Mouse (Mus musculus) limb, embryonic 15.5 days (tissue): Measurements from ENCODE around the gene Prkca. TPM values are rescaled to one million over a fixed set of nuclear protein-coding genes. Genes with fewer than 3 reads are reported as not detected.

Source experiments
- ATAC-seq: fragments of 200-750 bp; cut with Nextera tagmentation; 2 replicates; pipeline ENCODE4 v1.8.0; 2017; ENCODE audit warnings: low read depth, moderate TSS enrichment; ENCODE audit not compliant: insufficient number of reproducible peaks, low FRiP score, low TSS enrichment
- H3K27ac ChIP-seq: fragments of 300-500 bp; sonication (generic); 2 replicates; pipeline ENCODE4 v1.5.1; 2015; ENCODE audit warnings: moderate library complexity, mild to moderate bottlenecking, inconsistent platforms
- H3K27me3 ChIP-seq: fragments of 300-500 bp; sonication (generic); 2 replicates; pipeline ENCODE4 v1.6.1; 2015; ENCODE audit warnings: inconsistent platforms
- H3K36me3 ChIP-seq: fragments of 300-500 bp; sonication (generic); 2 replicates; pipeline ENCODE4 v1.6.1; 2015; ENCODE audit warnings: inconsistent platforms
- H3K4me1 ChIP-seq: fragments of 300-500 bp; sonication (generic); 2 replicates; pipeline ENCODE4 v1.6.1; 2015; ENCODE audit warnings: inconsistent platforms
- H3K4me2 ChIP-seq: fragments of 300-500 bp; sonication (generic); 2 replicates; pipeline ENCODE4 v1.6.1; 2015; ENCODE audit warnings: mild to moderate bottlenecking, inconsistent platforms
- H3K4me3 ChIP-seq: fragments of 300-500 bp; sonication (generic); 2 replicates; pipeline ENCODE4 v1.5.1; 2015; ENCODE audit warnings: mild to moderate bottlenecking, inconsistent platforms
- H3K9ac ChIP-seq: fragments of 300-500 bp; sonication (generic); 2 replicates; pipeline ENCODE4 v1.6.1; 2015; ENCODE audit warnings: inconsistent platforms
- H3K9me3 ChIP-seq: fragments of 300-500 bp; sonication (generic); 2 replicates; pipeline ENCODE4 v1.6.1; 2016; ENCODE audit warnings: inconsistent platforms
- WGBS: fragments of 180-500 bp; shearing (Covaris S2); methylation state at CpG from one replicate; pipeline ENCODE4 v1.1.7; 2015; 5-methylcytosine and 5-hydroxymethylcytosine counted together
- polyA plus RNA-seq: library from polyadenylated mRNA; unstranded; fragments of >200 nt; fragmentation: Nextera tagmentation; extraction: Ambion mirVana; gene quantifications from 2 replicates; pipeline ENCODE4 v1.2.1, GENCODE M21; 2015

The Prkca gene
- polyA plus RNA-seq, 1 experiment from 2014 or later: 8.3 TPM

DNA sequence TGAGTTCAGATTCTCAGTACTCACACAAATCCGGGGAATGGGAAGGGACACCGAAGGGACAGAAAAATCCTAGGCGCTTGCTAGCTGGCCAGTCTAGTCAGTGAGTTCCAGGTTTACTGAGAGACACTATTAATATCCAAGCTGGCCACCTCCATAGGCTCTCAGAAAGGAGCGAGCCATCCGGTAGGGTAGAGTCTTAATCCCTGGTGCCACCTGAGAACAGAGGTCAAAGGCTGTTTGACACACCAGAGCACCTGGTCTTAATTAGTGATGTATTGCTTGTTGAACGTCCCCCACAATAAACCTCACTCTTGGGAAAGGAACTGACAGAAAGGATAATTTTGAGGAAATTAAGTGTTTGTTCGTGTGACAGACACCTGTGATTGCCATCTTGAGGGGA, 133.0 kb downstream of the Prkca start:
- no peak overlapping the region for H3K4me2 ChIP-seq
- 70% methylated on average over 7 of the region's 7 CpGs for WGBS
- no peak overlapping the region for H3K4me3 ChIP-seq
- H3K9ac ChIP-seq: no peak overlapping the region
- H3K9me3 ChIP-seq: no peaks in the 10 kb centered on the region
- no peaks in the 10 kb centered on the region for H3K36me3 ChIP-seq
- no peak for ATAC-seq
- H3K27ac ChIP-seq: no peak overlapping the region; the same call in 1 of the 2 replicates
- no peaks in the 10 kb centered on the region for H3K27me3 ChIP-seq
- H3K4me1 ChIP-seq: peaks cover 33% of the 10 kb centered on the region

DNA sequence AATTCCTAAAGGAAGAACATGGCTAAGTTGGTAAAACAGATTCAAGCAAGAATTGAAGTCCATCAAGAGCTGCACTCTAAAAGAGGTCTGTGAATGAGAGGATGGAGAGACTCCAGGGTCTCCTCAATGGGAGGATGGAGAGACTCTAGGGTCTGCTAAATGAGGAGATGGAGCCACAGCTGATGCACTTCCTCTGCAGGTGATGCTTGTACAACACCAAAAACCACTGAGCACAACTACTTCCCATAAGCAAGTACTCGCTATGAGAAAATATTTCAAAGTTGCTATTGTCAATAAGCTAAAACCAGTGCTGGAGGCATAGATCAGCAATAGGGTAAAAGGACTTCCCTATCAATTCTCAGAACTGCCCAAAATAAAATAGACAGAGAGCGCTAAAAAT, 137.1 kb downstream of the Prkca start:
- Histone ChIP-seq H3K27me3 (no peaks in the 10 kb centered on the region), H3K4me2 (no peak overlapping the region), H3K4me3 (no peak overlapping the region), H3K4me1 (peaks cover 12% of the 10 kb centered on the region), H3K9me3 (no peaks in the 10 kb centered on the region), H3K36me3 (no peaks in the 10 kb centered on the region), H3K9ac (no peak overlapping the region), H3K27ac (no peak overlapping the region)
- ATAC-seq: no peak
- 87% methylated on average over 2 of the region's 2 CpGs for WGBS

DNA sequence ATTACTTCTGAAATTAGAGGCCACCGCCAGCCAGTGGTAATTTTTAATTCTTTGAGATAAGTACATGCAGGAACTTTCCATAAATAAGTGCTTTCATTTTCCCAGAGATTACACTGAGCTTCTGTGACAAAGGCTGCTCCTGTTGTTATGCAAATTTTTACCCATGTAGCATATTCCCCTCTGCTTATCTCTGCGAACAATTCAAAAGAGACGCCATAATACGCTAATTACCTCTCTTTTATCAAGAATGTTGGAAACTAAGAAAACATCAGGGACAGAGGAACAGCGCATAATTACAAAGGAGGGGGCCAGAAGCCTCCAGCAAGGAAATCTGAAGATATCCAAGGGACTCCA, 138.9 kb downstream of the Prkca start:
- no peak for ATAC-seq
- WGBS: 69% methylated on average over 5 of the region's 5 CpGs
- no peak overlapping the region for H3K4me3 ChIP-seq
- no peak overlapping the region for H3K9ac ChIP-seq
- no peaks in the 10 kb centered on the region for H3K9me3 ChIP-seq
- no peak overlapping the region for H3K27ac ChIP-seq
- H3K36me3 ChIP-seq: no peaks in the 10 kb centered on the region
- H3K27me3 ChIP-seq: no peaks in the 10 kb centered on the region
- H3K4me2 ChIP-seq: no peak overlapping the region
- peaks cover 7% of the 10 kb centered on the region; the same call in 1 of the 2 replicates for H3K4me1 ChIP-seq

DNA sequence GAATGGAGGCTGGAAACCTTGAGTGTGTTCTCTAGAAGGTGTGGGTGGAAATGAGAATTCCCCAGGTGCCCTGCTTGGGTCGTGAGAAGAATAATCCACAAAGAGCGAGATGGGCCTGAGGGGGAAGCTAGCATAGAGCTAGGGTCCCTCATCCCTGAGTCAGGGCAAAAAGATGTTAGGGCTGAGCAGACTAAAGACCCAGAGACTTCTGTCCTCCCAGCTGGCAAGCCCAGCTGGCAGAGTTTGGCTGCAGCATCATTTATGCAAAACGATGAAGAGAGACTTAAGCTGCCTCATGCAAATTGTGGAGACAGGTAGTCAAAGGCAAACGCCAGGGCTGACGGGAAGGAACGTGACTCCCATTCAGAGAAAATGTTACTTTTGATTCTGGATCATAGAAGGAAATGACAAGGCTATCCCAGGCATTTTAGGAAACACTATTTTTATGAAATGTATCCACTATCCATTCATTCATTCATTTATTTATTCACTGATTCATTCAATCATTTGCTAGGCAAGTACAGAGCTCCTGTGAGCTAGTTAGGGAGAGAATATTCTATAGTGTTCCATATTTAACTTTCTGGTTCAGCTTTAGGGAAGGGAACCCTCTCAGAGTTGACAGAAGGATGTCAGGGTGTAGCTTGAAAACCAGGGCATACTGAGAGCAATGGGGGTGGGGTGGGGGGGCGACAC, 139.4 kb downstream of the Prkca start:
- no peaks in the 10 kb centered on the region for H3K27me3 ChIP-seq
- no peak overlapping the region for H3K27ac ChIP-seq
- peaks cover 5% of the 10 kb centered on the region; the same call in 1 of the 2 replicates for H3K4me1 ChIP-seq
- H3K9me3 ChIP-seq: no peaks in the 10 kb centered on the region
- no peak overlapping the region for H3K4me2 ChIP-seq
- H3K4me3 ChIP-seq: no peak overlapping the region
- ATAC-seq: no peak
- H3K36me3 ChIP-seq: no peaks in the 10 kb centered on the region
- no peak overlapping the region for H3K9ac ChIP-seq
- 73% methylated on average over 7 of the region's 7 CpGs for WGBS

- Histone ChIP-seq H3K36me3 (no peaks in the 10 kb centered on the region), H3K4me1 (0 out of 2 replicates have a peak, but pooled peaks cover 2% of the 10 kb centered on the region), H3K9ac (no peak overlapping the region), H3K9me3 (no peaks in the 10 kb centered on the region), H3K27me3 (no peaks in the 10 kb centered on the region), H3K27ac (no peak overlapping the region), H3K4me2 (no peak overlapping the region), H3K4me3 (no peak overlapping the region)
- no peak for ATAC-seq
- WGBS: 87% methylated on average over 7 of the region's 7 CpGs
These were observed 140.9 kb downstream of the Prkca start for GRCm38 (mm10) chr11:108202835-108203234.

- 90% methylated on average over 15 of the region's 15 CpGs for WGBS
- no peak overlapping the region for H3K4me3 ChIP-seq
- H3K9ac ChIP-seq: no peak overlapping the region
- no peaks in the 10 kb centered on the region for H3K9me3 ChIP-seq
- no peak overlapping the region for H3K4me2 ChIP-seq
- H3K27ac ChIP-seq: no peak overlapping the region
- H3K27me3 ChIP-seq: no peaks in the 10 kb centered on the region
- H3K4me1 ChIP-seq: 0 out of 2 replicates have a peak, but pooled peaks cover 2% of the 10 kb centered on the region
- no peak for ATAC-seq
- H3K36me3 ChIP-seq: no peaks in the 10 kb centered on the region
These were observed 142.8 kb downstream of the Prkca start for GRCm38 (mm10) chr11:108200679-108201586.

DNA sequence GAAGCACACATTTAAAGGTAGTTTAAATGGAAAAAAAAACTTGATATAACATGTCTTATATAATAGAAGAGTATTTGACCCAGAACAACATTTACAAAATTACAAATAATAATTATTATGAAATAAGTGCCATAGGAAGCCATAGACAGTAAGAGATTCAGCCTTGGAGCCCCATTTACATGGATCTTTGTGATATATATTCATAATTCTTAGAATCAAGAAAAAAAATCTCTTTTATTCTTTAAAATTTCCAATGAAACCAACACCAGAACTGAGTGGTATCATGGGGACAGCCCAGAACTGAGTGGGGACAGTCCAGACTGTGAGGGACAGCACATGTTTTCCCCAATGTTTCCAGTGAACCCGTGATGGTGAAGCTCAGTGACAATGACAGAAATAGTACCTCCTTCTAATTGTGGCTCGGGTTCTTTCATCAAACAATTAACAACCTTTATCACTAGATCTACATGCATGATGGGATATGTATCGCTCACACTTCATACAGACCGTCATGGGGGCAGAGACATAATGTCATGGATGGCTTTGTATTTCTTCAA, 144.2 kb downstream of the Prkca start:
- H3K27ac ChIP-seq: no peak overlapping the region
- H3K4me3 ChIP-seq: no peak overlapping the region
- WGBS: 88% methylated on average over 4 of the region's 4 CpGs

GRCm38 (mm10) chr11:108198592-108198991, 145.1 kb downstream of the Prkca start:
- WGBS: 60% methylated on average over 5 of the region's 5 CpGs
- no peak overlapping the region for H3K4me3 ChIP-seq
- no peak for ATAC-seq

More for the DNA sequence above, 144.2 kb downstream of the Prkca start:
- ATAC-seq: no peak
- no peaks in the 10 kb centered on the region for H3K27me3 ChIP-seq
- H3K4me1 ChIP-seq: 0 out of 2 replicates have a peak, but pooled peaks cover 7% of the 10 kb centered on the region
- H3K4me2 ChIP-seq: no peak overlapping the region
- H3K36me3 ChIP-seq: no peaks in the 10 kb centered on the region
- no peak overlapping the region for H3K9ac ChIP-seq
- H3K9me3 ChIP-seq: no peaks in the 10 kb centered on the region

DNA sequence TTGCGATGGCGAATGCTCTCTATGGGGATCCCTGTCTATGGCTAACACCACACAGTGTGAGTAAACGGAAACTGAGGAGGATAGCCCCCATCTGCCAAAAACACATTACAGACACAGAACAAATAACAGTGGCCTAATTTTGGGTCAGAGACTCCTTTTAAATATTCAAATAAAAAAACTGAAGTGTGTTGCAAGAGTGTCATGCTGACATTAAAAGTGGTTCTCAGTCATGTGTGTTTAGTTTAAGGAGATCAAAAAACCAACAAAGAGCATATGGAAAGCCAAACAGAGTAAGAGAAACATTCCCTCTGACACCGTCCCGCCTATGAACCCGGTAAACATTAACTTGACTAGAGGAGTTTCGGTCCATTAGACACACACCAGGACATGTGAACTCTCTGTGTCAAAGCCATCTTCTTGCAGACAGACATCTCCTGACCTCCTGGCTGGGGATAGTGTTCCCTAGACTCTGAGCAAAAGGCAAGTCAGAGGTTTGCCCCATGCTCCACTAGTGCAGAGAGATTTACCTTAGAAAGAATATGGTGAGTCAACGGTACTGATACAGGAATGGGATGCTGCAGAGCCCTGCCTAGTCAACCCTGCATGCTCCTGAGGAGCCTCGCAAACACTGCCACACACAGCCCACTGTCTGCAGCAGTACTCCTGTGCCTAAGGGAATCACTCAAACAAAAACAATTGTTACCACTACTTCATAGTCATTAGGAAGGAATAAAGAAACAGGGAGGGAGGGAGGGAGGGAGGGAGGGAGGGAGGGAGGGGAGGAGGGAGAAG, 146.1 kb downstream of the Prkca start:
- 0 out of 2 replicates have a peak, but pooled peaks cover 8% of the 10 kb centered on the region for H3K4me1 ChIP-seq
- H3K9me3 ChIP-seq: no peaks in the 10 kb centered on the region
- H3K27ac ChIP-seq: no peak overlapping the region
- no peak overlapping the region for H3K4me3 ChIP-seq
- H3K9ac ChIP-seq: no peak overlapping the region
- WGBS: 66% methylated on average over 9 of the region's 9 CpGs
- no peak overlapping the region for H3K4me2 ChIP-seq
- no peaks in the 10 kb centered on the region for H3K36me3 ChIP-seq
- H3K27me3 ChIP-seq: no peaks in the 10 kb centered on the region
- no peak for ATAC-seq

More at GRCm38 (mm10) chr11:108198592-108198991, 145.1 kb downstream of the Prkca start:
- Histone ChIP-seq H3K27me3 (no peaks in the 10 kb centered on the region), H3K9ac (no peak overlapping the region), H3K9me3 (no peaks in the 10 kb centered on the region), H3K27ac (no peak overlapping the region), H3K4me1 (0 out of 2 replicates have a peak, but pooled peaks cover 8% of the 10 kb centered on the region), H3K4me2 (no peak overlapping the region), H3K36me3 (no peaks in the 10 kb centered on the region)

DNA sequence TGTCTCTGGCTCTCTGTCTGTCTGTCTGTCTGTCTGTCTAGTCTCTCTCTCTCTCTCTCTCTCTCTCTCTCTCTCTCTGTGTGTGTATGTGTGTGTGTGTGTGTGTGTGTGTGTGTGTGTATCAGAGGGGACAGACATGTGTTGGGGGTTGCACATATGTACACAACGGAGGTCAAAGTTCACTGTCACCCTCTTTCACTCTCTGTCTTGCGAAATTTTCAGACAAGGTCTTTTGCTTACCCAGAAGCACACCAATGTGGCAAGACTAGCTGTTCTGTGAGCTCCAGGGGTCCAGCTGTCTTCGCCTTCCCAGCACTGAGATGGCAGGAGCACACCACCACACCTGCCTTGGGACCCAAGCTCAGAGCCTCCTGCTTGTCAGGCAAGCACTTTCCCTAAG, 146.9 kb downstream of the Prkca start:
- Histone ChIP-seq H3K9ac (no peak overlapping the region), H3K9me3 (no peaks in the 10 kb centered on the region), H3K36me3 (no peaks in the 10 kb centered on the region), H3K4me2 (no peak overlapping the region), H3K4me1 (0 out of 2 replicates have a peak, but pooled peaks cover 8% of the 10 kb centered on the region), H3K4me3 (no peak overlapping the region), H3K27me3 (no peaks in the 10 kb centered on the region), H3K27ac (no peak overlapping the region)
- no peak for ATAC-seq
- 89% methylated on average over 3 of the region's 3 CpGs for WGBS

DNA sequence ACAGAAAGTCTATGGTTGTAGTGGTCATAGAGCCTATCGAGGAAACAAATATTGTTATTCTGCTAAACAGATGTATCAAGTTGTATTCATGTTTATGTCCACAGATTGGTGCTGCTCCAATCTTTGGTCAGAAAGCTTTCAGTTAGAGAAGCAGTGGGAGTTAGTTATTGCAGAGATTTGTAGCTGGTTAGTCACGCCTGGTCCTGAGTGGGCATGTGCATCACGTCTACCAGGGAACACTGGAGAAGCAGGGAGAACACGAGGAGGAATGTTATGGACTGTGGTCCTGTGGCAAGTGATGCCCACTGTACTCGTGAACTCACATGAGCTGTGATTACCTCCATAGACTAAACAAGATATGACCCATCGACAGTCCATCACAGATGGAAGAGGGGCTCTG, 153.4 kb downstream of the Prkca start:
- no peak overlapping the region for H3K4me3 ChIP-seq
- WGBS: 86% methylated on average over 6 of the region's 6 CpGs
- no peak overlapping the region for H3K27ac ChIP-seq
- H3K36me3 ChIP-seq: no peaks in the 10 kb centered on the region
- no peaks in the 10 kb centered on the region for H3K27me3 ChIP-seq
- no peak for ATAC-seq
- no peak overlapping the region for H3K4me2 ChIP-seq
- no peaks in the 10 kb centered on the region for H3K9me3 ChIP-seq
- H3K9ac ChIP-seq: no peak overlapping the region
- 0 out of 2 replicates have a peak, but pooled peaks cover 6% of the 10 kb centered on the region for H3K4me1 ChIP-seq
